Mouse (Mus musculus): ENCODE measurements around the gene Ldlrad3. TPM values are rescaled to one million over a fixed set of nuclear protein-coding genes. Genes with fewer than 3 reads are reported as not detected.

Ldlrad3 gene
- polyA plus RNA-seq, 1 experiment: 1.3 TPM

DNA sequence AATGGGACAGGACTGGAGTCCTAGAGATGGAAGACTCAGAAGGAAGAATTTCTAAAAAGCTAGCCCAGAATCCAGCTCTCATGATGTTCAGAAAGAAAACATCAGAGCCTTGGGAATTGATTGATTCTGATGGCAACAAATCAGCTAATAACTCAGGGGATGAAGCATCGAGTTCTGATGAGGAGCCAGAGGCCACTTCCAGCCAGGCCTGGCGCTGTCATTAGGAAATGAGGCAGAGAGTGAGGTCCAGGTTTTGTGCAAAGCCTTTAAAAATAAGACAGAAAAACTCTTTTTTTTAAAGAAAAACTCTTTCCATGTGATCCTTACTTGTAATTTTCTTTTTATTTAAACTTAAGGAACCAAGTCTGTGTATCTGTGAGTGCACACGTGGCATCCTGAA, 252.9 kb downstream of the Ldlrad3 start:
- 90% methylated on average over 3 of the region's 3 CpGs for WGBS
- H3K4me3 ChIP-seq (ENCODE audit: low read depth, low read length): no peak overlapping the region
- no peaks in the 10 kb centered on the region for H3K27me3 ChIP-seq (ENCODE audit: control insufficient read depth, insufficient read depth, low read length)

DNA sequence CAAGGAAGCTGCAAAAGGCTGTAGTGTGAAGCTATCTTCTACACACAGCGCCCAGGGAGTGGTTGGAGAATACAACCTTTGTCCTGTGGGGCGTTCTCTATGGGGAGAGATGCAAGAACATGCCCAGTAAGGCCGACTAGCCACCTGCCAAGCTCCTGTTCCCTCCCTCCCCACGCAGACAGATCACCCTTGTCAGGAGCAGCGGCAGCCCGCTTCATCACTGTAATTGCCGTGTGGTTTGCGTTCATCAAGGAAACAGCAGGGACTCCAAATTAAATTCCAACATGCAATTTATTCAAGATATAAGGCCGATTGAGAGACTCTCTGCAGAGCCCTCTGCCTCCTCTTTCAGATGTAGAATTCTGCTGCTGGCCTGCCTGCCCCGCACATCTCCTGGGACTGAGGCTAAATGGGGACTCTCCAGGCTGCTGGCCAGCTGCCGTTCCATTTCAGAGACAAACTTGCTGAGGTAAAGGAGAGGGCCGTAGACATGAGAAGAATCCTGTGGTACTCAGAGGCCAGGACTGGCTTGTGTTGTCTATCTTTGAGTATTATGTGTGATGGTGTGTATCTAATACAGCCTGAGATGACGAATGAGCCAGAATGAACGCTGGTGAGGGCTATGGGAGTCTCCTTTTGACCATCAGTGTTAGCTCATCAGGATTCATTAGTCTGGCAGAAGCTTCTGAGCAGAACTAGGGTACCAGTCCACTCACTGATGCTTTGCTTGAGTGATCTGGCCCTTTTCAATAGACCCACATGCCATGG, 253.8 kb downstream of the Ldlrad3 start:
- Histone ChIP-seq H3K36me3 (ENCODE audit: control insufficient read depth, insufficient read depth, low read length) (no peaks in the 10 kb centered on the region), H3K27me3 (ENCODE audit: control insufficient read depth, insufficient read depth, low read length) (no peaks in the 10 kb centered on the region), H3K4me3 (ENCODE audit: low read depth, low read length) (no peak overlapping the region), H3K27ac (ENCODE audit: insufficient read depth, low read depth, low read length) (no peak overlapping the region; the same call in 1 of the 2 replicates), H3K4me1 (ENCODE audit: control insufficient read depth, insufficient read depth, insufficient read length, low read length) (0 out of 2 replicates have a peak, but pooled peaks cover 3% of the 10 kb centered on the region)
- 37% methylated on average over 14 of the region's 14 CpGs for WGBS
- no peak for TF ChIP-seq CTCF (IDR thresholded peaks at IDR 0.05; ENCODE audit: extremely low read depth, insufficient read length, insufficient replicate concordance, low read depth, low read length)
- TF ChIP-seq POLR2A (IDR thresholded peaks at IDR 0.05; ENCODE audit: low read depth, low read length): no peak

More for the DNA sequence above, 252.9 kb downstream of the Ldlrad3 start:
- 0 out of 2 replicates have a peak, but pooled peaks cover 3% of the 10 kb centered on the region for H3K4me1 ChIP-seq (ENCODE audit: control insufficient read depth, insufficient read depth, insufficient read length, low read length)
- H3K36me3 ChIP-seq (ENCODE audit: control insufficient read depth, insufficient read depth, low read length): no peaks in the 10 kb centered on the region
- H3K27ac ChIP-seq (ENCODE audit: insufficient read depth, low read depth, low read length): no peak overlapping the region
- TF ChIP-seq CTCF (IDR thresholded peaks at IDR 0.05; ENCODE audit: extremely low read depth, insufficient read length, insufficient replicate concordance, low read depth, low read length): no peak
- no peak for TF ChIP-seq POLR2A (IDR thresholded peaks at IDR 0.05; ENCODE audit: low read depth, low read length)

DNA sequence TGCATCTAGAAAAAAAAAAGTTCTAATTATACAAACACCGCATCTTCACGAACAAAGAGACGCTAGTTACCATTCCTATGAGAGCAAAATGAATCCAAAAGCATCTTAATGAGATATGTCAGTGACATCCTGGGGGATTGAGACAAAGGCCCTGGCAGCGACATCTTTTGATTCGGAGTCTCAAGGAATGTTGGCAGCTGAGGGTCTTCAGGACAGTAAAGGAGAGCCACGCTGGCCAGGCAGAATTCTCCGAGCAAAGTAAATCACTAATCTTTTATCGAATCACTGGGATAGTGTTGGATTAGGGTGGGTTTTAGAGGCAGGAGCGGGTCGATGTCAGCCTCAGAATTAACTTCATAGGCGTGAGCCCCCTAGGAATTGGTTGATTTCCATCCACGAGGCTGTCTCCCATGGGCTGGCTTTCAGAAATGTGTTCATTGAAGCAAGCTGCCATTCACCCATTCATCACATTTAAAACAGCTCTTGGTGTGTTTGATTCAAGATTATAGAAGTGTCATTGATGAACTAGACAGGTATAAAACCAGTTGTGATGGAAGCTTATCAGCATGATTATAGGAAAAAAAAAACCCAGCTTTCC, 260.5 kb downstream of the Ldlrad3 start:
- Histone ChIP-seq H3K4me1 (ENCODE audit: control insufficient read depth, insufficient read depth, insufficient read length, low read length) (no peaks in the 10 kb centered on the region), H3K27me3 (ENCODE audit: control insufficient read depth, insufficient read depth, low read length) (no peaks in the 10 kb centered on the region), H3K27ac (ENCODE audit: insufficient read depth, low read depth, low read length) (no peak overlapping the region), H3K36me3 (ENCODE audit: control insufficient read depth, insufficient read depth, low read length) (no peaks in the 10 kb centered on the region), H3K4me3 (ENCODE audit: low read depth, low read length) (no peak overlapping the region)
- 89% methylated on average over 12 of the region's 12 CpGs for WGBS
- TF ChIP-seq POLR2A (IDR thresholded peaks at IDR 0.05; ENCODE audit: low read depth, low read length) (no peak), CTCF (IDR thresholded peaks at IDR 0.05; ENCODE audit: extremely low read depth, insufficient read length, insufficient replicate concordance, low read depth, low read length) (no peak)

DNA sequence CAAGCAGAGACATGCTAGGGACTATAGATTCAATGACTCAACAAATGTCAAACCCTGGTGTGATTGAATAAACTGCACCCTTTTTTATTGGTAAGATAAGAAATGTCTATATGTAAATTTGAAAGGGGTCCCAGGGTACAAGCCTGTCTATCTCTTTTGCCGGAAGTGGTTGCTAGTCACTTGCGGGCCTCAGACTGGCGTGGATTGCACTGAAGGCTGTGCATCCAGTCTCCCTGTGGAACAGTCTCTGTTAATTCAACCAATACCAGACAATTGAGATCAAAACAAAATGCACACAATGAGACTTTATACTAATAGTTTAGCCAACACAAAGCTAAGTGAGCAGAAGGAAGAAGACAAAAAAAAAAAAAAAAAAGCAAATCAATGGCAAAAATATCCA, 261.0 kb downstream of the Ldlrad3 start:
- Histone ChIP-seq H3K4me1 (ENCODE audit: control insufficient read depth, insufficient read depth, insufficient read length, low read length) (no peaks in the 10 kb centered on the region), H3K36me3 (ENCODE audit: control insufficient read depth, insufficient read depth, low read length) (no peaks in the 10 kb centered on the region), H3K27me3 (ENCODE audit: control insufficient read depth, insufficient read depth, low read length) (no peaks in the 10 kb centered on the region), H3K4me3 (ENCODE audit: low read depth, low read length) (no peak overlapping the region), H3K27ac (ENCODE audit: insufficient read depth, low read depth, low read length) (no peak overlapping the region)
- 79% methylated on average over 3 of the region's 3 CpGs for WGBS
- no peak for TF ChIP-seq CTCF (IDR thresholded peaks at IDR 0.05; ENCODE audit: extremely low read depth, insufficient read length, insufficient replicate concordance, low read depth, low read length)
- TF ChIP-seq POLR2A (IDR thresholded peaks at IDR 0.05; ENCODE audit: low read depth, low read length): no peak

DNA sequence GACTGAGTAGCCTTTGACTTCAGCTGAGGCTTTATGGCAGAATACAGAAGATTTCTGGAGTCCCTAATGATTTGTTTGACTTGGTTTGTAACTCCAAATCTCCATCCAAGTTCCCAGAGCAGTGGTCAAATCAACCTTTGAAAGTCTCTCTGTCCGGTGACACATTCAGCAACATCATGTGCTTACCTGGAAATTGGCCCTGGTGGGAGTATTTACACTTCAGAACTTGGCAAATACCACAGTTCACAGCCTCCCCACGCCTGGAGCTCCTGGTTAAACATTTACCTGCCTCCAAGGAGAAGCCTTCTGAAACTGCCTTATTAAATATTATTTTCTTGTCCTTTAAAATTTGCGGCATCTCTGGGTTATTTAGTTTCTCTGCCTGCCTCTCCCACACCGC, 263.0 kb downstream of the Ldlrad3 start:
- TF ChIP-seq POLR2A (IDR thresholded peaks at IDR 0.05; ENCODE audit: low read depth, low read length) (no peak), CTCF (IDR thresholded peaks at IDR 0.05; ENCODE audit: extremely low read depth, insufficient read length, insufficient replicate concordance, low read depth, low read length) (no peak)
- 32% methylated on average over 4 of the region's 4 CpGs for WGBS
- no peaks in the 10 kb centered on the region for H3K27me3 ChIP-seq (ENCODE audit: control insufficient read depth, insufficient read depth, low read length)
- H3K27ac ChIP-seq (ENCODE audit: insufficient read depth, low read depth, low read length): no peak overlapping the region
- no peaks in the 10 kb centered on the region for H3K4me1 ChIP-seq (ENCODE audit: control insufficient read depth, insufficient read depth, insufficient read length, low read length)
- H3K4me3 ChIP-seq (ENCODE audit: low read depth, low read length): no peak overlapping the region
- H3K36me3 ChIP-seq (ENCODE audit: control insufficient read depth, insufficient read depth, low read length): no peaks in the 10 kb centered on the region

DNA sequence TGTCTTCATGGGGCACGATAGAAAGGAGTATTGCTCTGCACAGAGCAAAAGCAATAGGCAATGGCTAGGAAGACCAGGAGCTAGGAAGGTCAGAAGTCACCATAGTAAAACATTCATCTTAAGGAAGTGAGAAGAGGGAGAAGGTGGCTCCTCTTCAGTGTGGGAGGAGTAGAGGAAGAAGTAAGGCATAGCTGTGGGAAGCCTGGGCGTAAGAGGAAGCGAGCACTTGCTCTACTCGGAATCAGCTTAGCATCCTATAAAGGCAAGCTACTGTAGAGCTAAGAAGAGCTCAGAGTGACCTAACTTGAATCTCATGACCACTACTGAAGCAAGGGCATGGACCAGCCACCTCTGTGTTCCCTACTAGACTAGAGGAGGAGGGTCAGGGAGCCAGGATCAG, 263.9 kb downstream of the Ldlrad3 start:
- WGBS: 89% methylated on average over 4 of the region's 4 CpGs
- no peaks in the 10 kb centered on the region for H3K36me3 ChIP-seq (ENCODE audit: control insufficient read depth, insufficient read depth, low read length)
- no peak for TF ChIP-seq POLR2A (IDR thresholded peaks at IDR 0.05; ENCODE audit: low read depth, low read length)
- no peak for TF ChIP-seq CTCF (IDR thresholded peaks at IDR 0.05; ENCODE audit: extremely low read depth, insufficient read length, insufficient replicate concordance, low read depth, low read length)
- H3K4me3 ChIP-seq (ENCODE audit: low read depth, low read length): no peak overlapping the region
- no peaks in the 10 kb centered on the region for H3K4me1 ChIP-seq (ENCODE audit: control insufficient read depth, insufficient read depth, insufficient read length, low read length)
- no peak overlapping the region for H3K27ac ChIP-seq (ENCODE audit: insufficient read depth, low read depth, low read length)
- H3K27me3 ChIP-seq (ENCODE audit: control insufficient read depth, insufficient read depth, low read length): no peaks in the 10 kb centered on the region

DNA sequence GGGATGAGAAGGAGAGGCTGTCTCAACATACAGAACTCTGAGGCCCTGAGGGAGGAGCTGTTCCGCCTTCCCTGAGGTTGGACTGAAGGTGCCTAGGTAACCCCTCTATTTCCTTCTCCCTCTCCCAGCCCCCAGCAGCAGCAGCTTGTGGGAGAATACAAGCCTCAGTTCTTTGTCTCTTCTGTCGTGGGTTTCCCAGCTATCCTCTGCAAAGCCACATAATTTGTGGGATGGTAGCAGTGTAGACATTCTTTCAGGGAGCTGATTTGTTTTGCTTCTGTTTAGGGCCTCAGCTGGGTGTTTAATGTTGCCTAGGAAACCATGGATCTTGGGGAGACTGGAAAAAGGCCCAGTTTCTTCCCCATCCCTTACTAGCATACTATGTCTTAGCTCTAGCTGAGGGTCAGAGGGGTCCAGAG, 266.0 kb downstream of the Ldlrad3 start:
- TF ChIP-seq POLR2A (IDR thresholded peaks at IDR 0.05; ENCODE audit: low read depth, low read length) (no peak), CTCF (IDR thresholded peaks at IDR 0.05; ENCODE audit: extremely low read depth, insufficient read length, insufficient replicate concordance, low read depth, low read length) (no peak)
- Histone ChIP-seq H3K27ac (ENCODE audit: insufficient read depth, low read depth, low read length) (no peak overlapping the region), H3K36me3 (ENCODE audit: control insufficient read depth, insufficient read depth, low read length) (no peaks in the 10 kb centered on the region), H3K27me3 (ENCODE audit: control insufficient read depth, insufficient read depth, low read length) (no peaks in the 10 kb centered on the region), H3K4me1 (ENCODE audit: control insufficient read depth, insufficient read depth, insufficient read length, low read length) (no peaks in the 10 kb centered on the region), H3K4me3 (ENCODE audit: low read depth, low read length) (no peak overlapping the region)
- WGBS: 68% methylated on average over 2 of the region's 2 CpGs
